Mouse (Mus musculus) bone marrow, adult 2 months (tissue): ENCODE results near the gene Setd4. TPM values are rescaled to one million over a fixed set of nuclear protein-coding genes. Genes with fewer than 3 reads are reported as not detected.
"Not testable (repeated sequence)": the region's sequence is repeated elsewhere in the genome, so short reads cannot be mapped to it uniquely, and the experiment has no call there.

ENCODE experiments used
- H3K27ac ChIP-seq: fragments of 200-500 bp; 2 replicates; pipeline ENCODE4 v1.5.1; 2012; ENCODE audit warnings: low read depth, mild to moderate bottlenecking, control low read depth, inconsistent platforms, low read length; ENCODE audit not compliant: control insufficient read depth, poor library complexity, insufficient read depth
- H3K4me1 ChIP-seq: fragments of 200-500 bp; 2 replicates; pipeline ENCODE4 v1.6.1; 2011; ENCODE audit warnings: low read length; ENCODE audit not compliant: control insufficient read depth, insufficient read depth
- H3K4me3 ChIP-seq: fragments of 200-500 bp; replicated peaks from 2 replicates; pipeline ENCODE3; 2011; ENCODE audit warnings: mild to moderate bottlenecking, low read depth, low read length, control low read depth; ENCODE audit not compliant: control insufficient read depth
- CTCF ChIP-seq: fragments of 200-500 bp; IDR thresholded peaks from 2 replicates; pipeline ENCODE4 v1.5.1; 2011; ENCODE audit warnings: low read length, control low read depth; ENCODE audit not compliant: control insufficient read depth, insufficient read depth
- POLR2A ChIP-seq: fragments of 200-500 bp; IDR thresholded peaks from 2 replicates; pipeline ENCODE4 v1.6.1; 2011; ENCODE audit warnings: low read depth, mild to moderate bottlenecking, control low read depth, low read length, borderline replicate concordance; ENCODE audit not compliant: control insufficient read depth
- WGBS: fragments of 180-500 bp; shearing (Covaris S2); methylation state at CpG from one replicate; pipeline ENCODE4 v1.1.7; 2018; 5-methylcytosine and 5-hydroxymethylcytosine counted together
- polyA plus RNA-seq: library from polyadenylated mRNA; stranded (reverse); fragments of >200 nt; gene quantifications from 2 replicates; pipeline ENCODE4 v1.2.4, GENCODE M21; 2011; ENCODE audit warnings: low replicate concordance; ENCODE audit not compliant: missing spikeins, insufficient read depth, insufficient read length

Gene Setd4
- polyA plus RNA-seq, result 17.1 TPM in 2 replicates

- under 1% methylated on average over 55 of the region's 55 CpGs for WGBS
- Histone ChIP-seq H3K4me3 (peak within 1 kb of the TSS; percentile 87), H3K4me1 (no peaks in the 10 kb centered on the region), H3K27ac (peak within 1 kb of the TSS; percentile 78)
- TF ChIP-seq CTCF (no peak), POLR2A (peak; percentile 81)
These were observed at the start of gene Setd4 for GRCm38 (mm10) chr16:93603439-93604212. Gene Setd4, minus strand, starts transcription at chr16:93604063.

GRCm38 (mm10) chr16:93648441-93649183 lies 44.7 kb upstream of the Setd4 start:
- no peak overlapping the region for H3K4me3 ChIP-seq
- 41% methylated on average over 5 of the region's 5 CpGs for WGBS
- H3K4me1 ChIP-seq, result no peaks in the 10 kb centered on the region
- H3K27ac ChIP-seq, result no peak overlapping the region
- TF ChIP-seq CTCF, result no peak
- no peak for TF ChIP-seq POLR2A

GRCm38 (mm10) chr16:93644006-93644405 lies 40.1 kb upstream of the Setd4 start:
- Histone ChIP-seq H3K27ac (no peak overlapping the region), H3K4me1 (no peaks in the 10 kb centered on the region), H3K4me3 (no peak overlapping the region)
- TF ChIP-seq POLR2A (no peak), CTCF (no peak)
- 6% methylated on average over 4 of the region's 4 CpGs for WGBS

- H3K4me3 ChIP-seq, result no peak within 1 kb of the TSS
- no peak within 1 kb of the TSS for H3K27ac ChIP-seq
- H3K4me1 ChIP-seq, result no peaks in the 10 kb centered on the region
- WGBS, result 82% methylated on average over 23 of the region's 23 CpGs
- TF ChIP-seq POLR2A (no peak), CTCF (no peak)
These were observed 24.0 kb upstream of the Setd4 start, which contains the start of gene Gm5678 for GRCm38 (mm10) chr16:93627761-93628400. Gene Gm5678, plus strand, starts transcription at chr16:93628097.

- no peaks in the 10 kb centered on the region for H3K4me1 ChIP-seq
- H3K27ac ChIP-seq, result no peak overlapping the region
- H3K4me3 ChIP-seq, result no peak overlapping the region
- TF ChIP-seq POLR2A, result no peak
- TF ChIP-seq CTCF, result peak; percentile 10; the same call in 1 of the 2 replicates
- WGBS, result 4% methylated on average over 1 of the region's 1 CpGs
These were observed 22.9 kb upstream of the Setd4 start for GRCm38 (mm10) chr16:93626745-93627144.

- Histone ChIP-seq H3K27ac (no peak overlapping the region), H3K4me1 (no peaks in the 10 kb centered on the region), H3K4me3 (no peak overlapping the region)
- TF ChIP-seq CTCF (no peak), POLR2A (0 out of 2 replicates have a peak, but pooled peaks have one; percentile 4)
- WGBS, result 73% methylated on average over 4 of the region's 4 CpGs
These were observed 20.8 kb upstream of the Setd4 start for GRCm38 (mm10) chr16:93624671-93625070.

GRCm38 (mm10) chr16:93623759-93624158 lies 19.9 kb upstream of the Setd4 start:
- 67% methylated on average over 4 of the region's 4 CpGs for WGBS
- not testable (repeated sequence) for H3K27ac ChIP-seq, H3K4me3 ChIP-seq, H3K4me1 ChIP-seq
